Mouse (Mus musculus): ENCODE measurements around the gene Hint3.
A peak's percentile ranks its signal among the peaks of the same experiment; 100 is the strongest.
"Not testable (repeated sequence)": the region's sequence is repeated elsewhere in the genome, so short reads cannot be mapped to it uniquely, and the experiment has no call there.

Hint3 gene

GRCm38 (mm10) chr10:30629513-30629912, at the start of gene Hint3:
Hint3 (minus strand) TSS chr10:30629632.
- DNase-seq (ENCODE audit: low spot score in 2 of 2), result no peak

GRCm38 (mm10) chr10:30678051-30678450, 48.6 kb upstream of the Hint3 start:
- no peak for DNase-seq (ENCODE audit: low spot score in 2 of 2)

DNA sequence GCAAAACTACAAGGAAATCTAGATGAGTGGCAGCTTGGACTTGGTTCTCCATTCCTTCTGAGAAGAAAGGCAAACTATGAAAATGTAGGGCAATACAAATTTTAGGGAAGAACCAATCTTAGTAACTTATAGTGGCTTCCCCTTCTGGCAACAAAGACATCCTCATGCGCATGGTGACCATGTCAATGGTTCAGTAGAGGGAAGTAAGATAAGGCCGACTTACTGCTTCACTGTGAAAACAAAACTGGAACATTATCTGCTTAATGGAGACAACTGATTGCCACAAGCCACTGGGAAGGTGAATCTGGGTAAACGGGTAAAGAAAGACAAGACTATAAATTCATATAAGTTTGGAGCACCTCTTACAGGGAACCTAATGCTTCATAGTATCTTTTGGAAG, 45.4 kb upstream of the Hint3 start:
- no peak for DNase-seq (ENCODE audit: low spot score in 2 of 2)

DNA sequence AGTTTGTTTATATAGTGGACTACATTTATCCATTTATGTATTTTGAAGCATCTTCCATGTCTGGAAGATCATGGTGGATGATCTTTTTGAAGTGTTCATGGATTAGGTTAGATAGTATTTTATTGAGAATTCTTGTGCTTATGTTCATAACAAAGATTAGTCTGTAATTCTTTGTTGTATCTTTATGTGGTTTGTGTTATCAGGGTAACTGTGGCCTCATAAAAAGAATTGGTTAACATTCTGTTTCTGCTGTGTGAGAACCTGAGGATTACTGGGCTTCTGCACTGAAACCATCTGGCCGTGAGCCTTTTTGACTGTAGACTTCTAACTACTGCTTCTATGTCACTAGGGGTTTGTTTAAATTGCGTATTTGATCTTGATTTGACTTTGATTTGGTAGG, 37.1 kb upstream of the Hint3 start:
- DNase-seq (ENCODE audit: low spot score in 2 of 2), result no peak

- DNase-seq (ENCODE audit: low spot score in 2 of 2), result no peak
Measured at GRCm38 (mm10) chr10:30660564-30661328, 31.3 kb upstream of the Hint3 start.

DNA sequence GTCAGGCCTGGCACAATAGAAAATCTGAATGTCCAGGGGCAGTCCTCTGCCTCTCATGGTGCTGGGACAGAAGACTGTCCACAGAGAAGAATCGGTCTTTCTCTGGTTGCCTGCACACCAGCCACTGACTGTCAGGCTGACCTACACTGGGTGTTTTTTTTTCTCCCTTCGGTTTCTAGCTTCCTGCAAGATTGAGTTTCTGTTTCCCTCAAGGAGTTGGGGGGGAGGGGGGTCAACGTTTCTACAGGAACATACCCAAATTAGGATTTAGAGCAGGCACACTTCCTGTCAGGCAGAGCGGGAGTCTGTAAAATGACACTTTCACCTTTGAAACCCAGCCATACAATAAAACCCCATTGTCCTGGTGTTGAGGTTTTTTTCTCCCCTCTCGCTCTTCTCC, 26.2 kb upstream of the Hint3 start:
- no peak for DNase-seq (ENCODE audit: low spot score in 2 of 2)

DNA sequence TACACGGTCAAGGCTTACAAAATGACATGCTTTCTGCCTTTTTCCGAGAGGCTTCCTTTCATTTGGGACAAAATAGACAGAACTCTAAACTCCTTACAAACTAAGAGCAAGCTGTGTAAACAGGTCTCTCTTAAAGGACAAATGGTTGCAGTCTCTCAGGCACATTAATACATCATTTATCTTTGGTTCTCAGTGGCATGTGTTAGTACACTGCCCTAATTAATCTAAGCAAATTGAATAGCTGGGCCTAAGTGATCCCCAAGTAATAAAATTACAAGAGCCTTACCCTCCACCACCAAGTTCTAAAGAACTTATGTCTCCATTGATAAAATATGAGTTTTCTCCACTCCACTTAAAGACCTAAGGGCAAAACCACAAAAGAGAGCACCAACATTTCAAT, 18.2 kb upstream of the Hint3 start:
- no peak for DNase-seq (ENCODE audit: low spot score in 2 of 2)

GRCm38 (mm10) chr10:30638216-30638615, 8.8 kb upstream of the Hint3 start:
- DNase-seq (ENCODE audit: low spot score in 2 of 2), result no peak

DNA sequence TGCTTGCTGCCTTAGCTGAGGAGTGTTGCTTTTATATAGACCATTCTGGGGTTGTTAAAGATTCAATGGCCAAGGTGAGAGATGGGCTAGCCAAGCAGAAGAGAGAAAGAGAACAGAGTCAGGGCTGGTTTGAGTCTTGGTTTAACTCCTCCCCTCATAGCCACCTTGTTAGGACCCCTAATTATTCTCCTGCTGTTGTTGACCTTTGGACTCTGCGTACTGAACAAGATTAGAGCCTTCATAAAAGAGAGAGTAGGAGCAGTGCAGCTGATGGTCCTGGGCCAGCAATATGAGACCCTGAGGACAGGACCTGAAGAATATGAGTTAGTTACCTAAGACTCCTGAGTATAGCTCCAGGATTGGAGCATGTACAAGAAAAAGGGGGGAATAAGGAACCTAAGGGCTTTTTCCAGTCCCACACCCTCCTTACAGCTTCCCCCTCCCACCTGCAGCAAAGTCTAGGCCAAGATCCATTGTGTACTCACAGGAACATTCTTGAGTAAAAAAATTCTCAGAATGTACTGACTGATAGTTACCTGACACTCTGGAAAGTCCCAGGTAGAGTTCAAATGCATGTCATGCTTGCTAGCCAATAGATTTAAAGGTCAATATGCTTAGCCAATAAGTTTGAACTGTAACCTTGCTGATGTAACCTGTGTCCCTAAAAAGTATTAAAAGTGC, 7.2 kb upstream of the Hint3 start:
- DNase-seq (ENCODE audit: low spot score in 2 of 2), result not testable (repeated sequence)

DNA sequence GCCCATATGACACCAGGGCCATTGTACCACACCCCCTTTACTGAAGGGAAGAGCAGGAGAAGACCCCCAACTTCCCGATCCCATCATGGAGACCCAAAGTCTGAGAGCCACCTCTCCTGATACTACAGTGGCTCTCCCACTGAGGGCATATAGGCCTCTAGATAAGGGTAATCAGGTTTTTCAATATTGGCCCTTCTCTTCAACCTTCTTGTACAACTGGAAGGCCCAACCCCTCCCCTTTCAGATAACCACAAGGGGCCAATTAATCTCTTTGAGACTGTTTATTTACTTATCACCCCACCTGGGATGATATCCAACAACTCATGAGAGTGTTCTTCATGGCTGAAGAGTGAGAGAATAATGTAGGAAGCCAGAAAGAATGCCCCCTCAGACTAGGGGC, 3.3 kb upstream of the Hint3 start:
- DNase-seq (ENCODE audit: low spot score in 2 of 2), result no peak

- no peak for DNase-seq (ENCODE audit: low spot score in 2 of 2)
Measured at GRCm38 (mm10) chr10:30629977-30630376, 545 bp upstream of the Hint3 start.

GRCm38 (mm10) chr10:30628444-30628843, 988 bp downstream of the Hint3 start:
- DNase-seq (ENCODE audit: low spot score in 2 of 2), result not testable (repeated sequence)

DNA sequence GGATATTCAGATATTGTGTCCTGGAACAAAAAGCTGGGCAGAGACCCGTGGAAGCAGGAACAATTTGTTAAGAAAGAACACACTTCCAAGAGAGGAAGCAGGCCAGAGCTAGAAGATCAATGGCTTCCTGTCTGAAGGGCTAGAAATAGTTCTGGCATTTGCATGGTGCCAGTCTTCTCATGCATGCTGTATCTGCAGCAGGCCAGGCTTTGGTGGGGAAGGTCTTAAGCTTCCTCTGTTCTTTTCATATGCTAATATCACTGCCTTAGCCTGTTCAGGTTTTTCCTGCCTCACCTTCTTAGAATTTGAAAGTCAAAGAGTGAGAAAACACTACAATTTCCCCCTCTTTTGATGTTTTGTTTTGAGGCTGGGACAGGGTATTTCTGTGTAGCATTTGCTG, 1.9 kb downstream of the Hint3 start:
- DNase-seq (ENCODE audit: low spot score in 2 of 2), result no peak

DNA sequence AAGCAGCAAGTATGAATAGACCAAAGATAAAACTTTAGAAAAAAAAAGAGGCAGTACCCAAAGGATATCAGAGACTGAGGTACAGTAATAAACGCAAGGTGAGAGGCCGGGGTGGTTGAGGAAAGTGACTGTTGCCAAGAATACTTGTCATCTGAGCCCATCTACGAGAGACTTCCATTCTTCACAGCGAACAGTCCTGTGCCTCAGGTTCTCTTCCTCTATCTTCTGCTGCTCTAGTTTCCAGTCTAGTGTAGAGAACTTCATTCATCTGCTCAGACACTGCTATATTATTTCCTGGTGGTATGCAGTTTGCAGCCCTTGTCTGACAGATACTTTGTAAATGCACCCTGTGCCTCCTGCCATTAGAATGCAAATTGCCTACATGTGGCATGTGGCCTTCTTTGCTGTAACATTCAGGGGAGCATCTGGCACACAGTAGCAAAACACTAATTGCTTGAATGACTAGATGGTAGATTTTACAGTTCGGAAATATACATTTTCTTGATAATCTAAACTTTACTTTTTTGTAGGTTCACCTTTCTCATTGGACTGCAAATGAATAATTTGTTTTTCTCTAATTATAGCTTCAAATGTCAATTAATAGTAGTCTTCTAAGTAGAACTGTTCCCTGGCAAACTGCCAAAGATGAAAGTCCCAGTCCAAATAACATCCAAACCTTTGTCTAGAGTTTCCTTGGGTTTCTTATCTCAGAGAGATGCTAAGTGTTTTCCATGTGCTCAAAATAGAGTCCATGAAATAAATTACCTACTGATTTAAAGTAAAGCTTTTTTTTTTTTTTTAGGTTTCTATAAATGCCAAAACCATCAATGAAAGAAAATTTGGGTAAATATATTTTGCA, 5.0 kb downstream of the Hint3 start:
- no peak for DNase-seq (ENCODE audit: low spot score in 2 of 2)

DNA sequence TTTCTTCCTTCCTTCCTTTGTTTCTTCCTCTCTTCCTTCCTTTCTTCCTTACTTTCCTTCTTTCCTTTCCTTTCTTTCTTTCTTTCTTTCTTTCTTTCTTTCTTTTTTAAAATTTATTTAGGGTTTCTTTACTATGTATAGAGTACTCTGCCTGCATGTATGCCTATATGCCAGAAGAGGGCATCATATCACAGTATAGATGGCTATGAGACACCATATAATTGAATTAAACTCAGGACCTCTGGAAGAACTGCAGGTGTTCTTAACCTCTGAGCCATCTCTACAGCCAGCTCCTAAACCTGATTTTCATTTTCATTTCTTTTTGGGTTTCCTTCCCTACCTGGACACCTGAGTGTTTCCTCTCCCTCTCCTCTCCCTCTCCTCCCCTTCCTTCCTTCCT, 6.5 kb downstream of the Hint3 start:
- DNase-seq (ENCODE audit: low spot score in 2 of 2), result no peak

DNA sequence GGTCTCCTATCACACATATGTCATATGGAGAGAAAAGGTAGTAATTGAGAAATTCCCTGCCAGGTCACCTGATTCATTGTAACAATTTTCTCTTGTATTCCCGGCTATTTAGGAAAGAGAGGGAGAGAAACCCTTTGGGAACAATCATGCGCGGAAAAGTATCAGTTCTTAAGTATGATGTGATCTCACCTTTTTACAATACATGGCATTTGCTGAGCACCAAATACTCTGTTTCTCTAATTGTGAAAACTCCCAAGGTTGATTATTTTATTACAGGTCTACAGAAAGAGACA, 10.6 kb downstream of the Hint3 start:
- no peak for DNase-seq (ENCODE audit: low spot score in 2 of 2)

DNA sequence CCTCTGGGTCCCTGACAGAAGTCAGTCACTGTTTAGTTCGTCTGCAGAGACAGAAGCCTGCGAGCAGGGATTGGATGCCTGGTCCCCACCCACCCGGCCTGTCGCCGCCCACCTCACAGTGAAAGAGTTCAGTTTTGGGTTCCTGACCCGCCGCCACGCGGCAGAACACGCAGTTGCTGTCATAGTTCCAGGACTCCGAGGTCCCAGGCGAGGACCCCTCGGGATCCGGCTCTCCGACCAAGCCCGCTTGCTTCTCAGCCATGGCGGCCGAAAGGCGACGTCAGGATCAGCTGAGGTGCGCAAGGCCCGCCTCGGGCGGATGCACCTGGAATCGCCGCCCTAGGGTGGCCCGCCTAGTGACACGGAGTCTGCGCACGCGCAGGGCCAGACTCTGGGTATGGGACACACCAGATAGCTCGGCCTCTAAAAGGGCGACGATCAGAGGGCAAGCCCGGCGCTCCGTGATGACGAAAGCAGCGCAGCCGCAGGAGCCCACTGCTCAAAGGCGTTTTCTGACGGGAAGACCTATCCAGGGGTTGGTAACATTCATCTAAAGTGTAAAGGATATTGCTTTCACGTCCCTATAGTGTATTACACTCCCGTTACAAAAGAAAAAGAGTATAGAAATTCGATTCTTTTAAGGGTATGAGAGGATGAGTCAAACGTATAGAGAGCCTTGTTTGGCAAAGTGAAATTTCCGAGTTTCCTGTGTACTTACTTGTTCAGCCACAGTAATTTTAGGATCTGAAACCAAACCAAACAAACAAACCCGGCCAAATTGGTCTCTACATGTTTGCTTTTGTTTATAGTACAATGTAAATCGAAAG, 11.1 kb downstream of the Hint3 start:
- peak; percentile 98 for DNase-seq (ENCODE audit: low spot score in 2 of 2)

- no peak for DNase-seq (ENCODE audit: low spot score in 2 of 2)
Measured at GRCm38 (mm10) chr10:30613039-30613438, 16.4 kb downstream of the Hint3 start.

DNA sequence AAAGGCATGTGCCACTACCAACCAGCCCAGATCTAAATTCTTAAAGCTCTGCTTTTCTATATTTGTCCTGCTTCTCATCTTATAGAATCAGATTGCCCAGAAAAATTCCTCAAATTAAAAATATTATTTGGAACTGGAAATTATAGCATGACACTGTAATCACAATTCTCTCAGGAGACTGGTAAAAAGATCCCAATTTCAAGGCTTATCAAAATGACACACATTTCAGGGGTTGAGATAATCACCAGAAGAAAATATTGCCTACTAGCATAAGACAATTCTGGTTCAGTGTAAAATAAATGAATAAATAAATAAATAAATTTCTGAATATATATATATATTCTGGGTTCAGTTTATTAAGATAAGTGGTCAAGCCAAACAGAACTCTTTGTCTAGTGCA, 19.8 kb downstream of the Hint3 start:
- DNase-seq (ENCODE audit: low spot score in 2 of 2), result no peak

DNA sequence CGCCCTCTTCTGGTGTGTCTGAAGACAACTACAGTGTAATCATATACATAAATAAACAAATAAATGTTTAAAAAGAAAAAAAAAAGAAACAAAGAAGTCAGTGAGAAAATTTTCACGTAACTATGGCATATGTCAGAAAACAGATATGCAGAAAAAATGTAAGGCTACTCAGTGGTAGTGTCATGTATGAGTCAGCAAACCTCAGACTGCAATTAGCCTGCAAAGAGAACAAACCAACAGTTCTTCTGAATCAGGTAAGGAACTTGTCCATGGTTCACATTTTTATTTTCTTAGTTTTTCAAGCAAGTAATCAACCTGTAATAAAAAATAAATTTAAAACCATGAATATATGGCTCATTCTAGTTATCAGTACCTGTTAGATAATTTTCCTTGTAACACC, 21.3 kb downstream of the Hint3 start:
- DNase-seq (ENCODE audit: low spot score in 2 of 2), result no peak

DNA sequence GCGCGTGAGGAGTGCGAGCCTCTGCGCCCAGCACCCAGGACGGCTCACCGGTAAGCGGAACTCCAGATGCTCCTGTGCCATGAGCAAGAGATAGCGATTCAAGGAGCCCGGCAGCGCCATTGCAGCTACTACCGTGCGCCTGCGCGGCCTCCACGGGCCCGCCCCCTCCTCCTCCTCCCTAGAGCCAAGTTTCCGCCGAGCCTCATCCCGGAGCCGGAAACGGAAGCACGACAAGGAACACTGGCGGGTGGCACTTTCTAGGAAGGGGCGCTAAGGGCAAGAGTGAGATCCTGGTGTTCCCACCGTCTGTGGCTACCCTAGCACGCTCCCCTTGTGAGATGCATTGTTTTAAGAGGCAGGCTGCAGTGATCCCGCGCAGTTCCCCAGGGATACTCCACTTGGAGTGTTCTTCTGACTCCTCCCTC, 28.9 kb downstream of the Hint3 start, which contains the start of gene Trmt11:
Gene Trmt11 (minus strand): TSS at position 208 of the 425 bp plus-strand sequence.
- peak; percentile 77 to 84 for DNase-seq (ENCODE audit: low spot score in 2 of 2)

DNA sequence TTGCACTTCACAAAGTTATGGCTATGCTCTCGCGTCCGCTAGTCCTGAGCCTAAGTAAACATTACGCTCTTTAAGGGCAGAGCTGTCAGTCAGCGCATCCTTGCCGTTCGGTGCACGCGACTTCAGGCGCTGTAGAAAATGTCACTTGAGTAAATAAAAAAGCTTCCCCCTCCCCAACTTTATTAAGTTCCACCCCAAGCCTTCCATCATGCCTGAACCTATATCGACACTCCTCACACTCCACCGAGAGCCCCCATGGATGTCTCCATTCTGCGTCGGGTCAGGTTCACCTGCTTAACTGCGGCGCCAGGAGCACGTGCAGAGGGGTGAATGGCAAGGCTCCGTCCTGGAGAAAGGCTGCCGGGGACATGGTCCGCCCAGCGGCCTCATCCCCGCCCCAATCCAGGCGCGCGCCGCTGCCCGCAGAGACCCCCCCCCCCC, 29.3 kb downstream of the Hint3 start:
- no peak for DNase-seq (ENCODE audit: low spot score in 2 of 2)

Data from frontal cortex, postnatal 25 days (tissue).